Mouse (Mus musculus) midbrain, postnatal 0 days (tissue): ENCODE measurements around the gene Eef1a2. TPM values are rescaled to one million over a fixed set of nuclear protein-coding genes. Genes with fewer than 3 reads are reported as not detected.

Experiments used
- ATAC-seq: fragments of 200-750 bp; cut with Nextera tagmentation; 2 replicates; pipeline ENCODE4 v1.8.0; 2017; ENCODE audit warnings: moderate number of reproducible peaks, mild to moderate bottlenecking, moderate TSS enrichment, moderate library complexity; ENCODE audit not compliant: low FRiP score
- DNase-seq: peaks from one replicate; pipeline ENCODE4 v3.0.0-alpha.2; 2015; ENCODE audit warnings: low spot score
- H3K27ac ChIP-seq: fragments of 300-500 bp; sonication (generic); 2 replicates; pipeline ENCODE4 v1.5.1; 2014; ENCODE audit warnings: low read depth, mild to moderate bottlenecking, low read length, mixed read lengths
- H3K27me3 ChIP-seq: fragments of 300-500 bp; sonication (generic); 2 replicates; pipeline ENCODE4 v1.6.1; 2014; ENCODE audit warnings: low read length, control low read depth, mixed read lengths; ENCODE audit not compliant: insufficient read depth
- H3K36me3 ChIP-seq: fragments of 300-500 bp; sonication (generic); 2 replicates; pipeline ENCODE4 v1.6.1; 2014; ENCODE audit warnings: low read length, control low read depth, mixed read lengths; ENCODE audit not compliant: insufficient read depth
- H3K4me1 ChIP-seq: fragments of 300-500 bp; sonication (generic); 2 replicates; pipeline ENCODE4 v1.6.1; 2014; ENCODE audit warnings: mild to moderate bottlenecking, control low read depth, antibody characterized with exemption, low read length, mixed read lengths; ENCODE audit not compliant: insufficient read depth
- H3K4me2 ChIP-seq: fragments of 300-500 bp; sonication (generic); 2 replicates; pipeline ENCODE4 v1.6.1; 2014; ENCODE audit warnings: low read depth, mild to moderate bottlenecking, low read length, mixed read lengths; ENCODE audit not compliant: poor library complexity, severe bottlenecking
- H3K4me3 ChIP-seq: fragments of 300-500 bp; sonication (generic); 2 replicates; pipeline ENCODE4 v1.5.1; 2014; ENCODE audit warnings: low read depth, mild to moderate bottlenecking, low read length, moderate library complexity
- H3K9ac ChIP-seq: fragments of 300-500 bp; sonication (generic); replicated peaks from 2 replicates; pipeline ENCODE4 v1.6.1; 2014; ENCODE audit warnings: mild to moderate bottlenecking, low read length, moderate library complexity, mixed read lengths; ENCODE audit not compliant: poor library complexity, severe bottlenecking
- H3K9me3 ChIP-seq: fragments of 300-500 bp; sonication (generic); 2 replicates; pipeline ENCODE4 v1.6.1; 2016; ENCODE audit warnings: low read length, control low read depth
- CTCF ChIP-seq: IDR thresholded peaks from 2 replicates; pipeline ENCODE4 v1.5.1; 2016; ENCODE audit warnings: antibody characterized with exemption, mild to moderate bottlenecking
- WGBS: fragments of 180-500 bp; shearing (Covaris S2); extraction: QIAGEN DNeasy Blood & Tissue Kit; methylation state at CpG from one replicate; pipeline ENCODE4 v1.1.7; 2014; 5-methylcytosine and 5-hydroxymethylcytosine counted together
- polyA plus RNA-seq: library from polyadenylated mRNA; unstranded; fragments of >200 nt; fragmentation: Nextera tagmentation; extraction: Ambion mirVana; gene quantifications from 2 replicates; pipeline ENCODE4 v1.2.1, GENCODE M21; 2015
- total RNA-seq: library from RNA; depleted of rRNA; stranded (reverse); fragments of >200 nt; gene quantifications from 2 replicates; pipeline ENCODE4 v1.2.3, GENCODE M21; 2014; rRNA removed

Eef1a2 gene
- total and polyA plus RNA-seq, 2 experiments from 2014 or later = 23.3 to 367 TPM

GRCm38 (mm10) chr2:181113762-181114361 is 43.0 kb downstream of the Eef1a2 start:
- Histone ChIP-seq H3K27me3 (no peaks in the 10 kb centered on the region), H3K9ac (peak overlapping the region; percentile 13; the same call in 1 of the 2 replicates), H3K4me1 (peaks cover 6% of the 10 kb centered on the region), H3K9me3 (no peaks in the 10 kb centered on the region), H3K36me3 (peaks cover 20% of the 10 kb centered on the region), H3K4me3 (no peak overlapping the region), H3K4me2 (no peak overlapping the region), H3K27ac (no peak overlapping the region)
- TF ChIP-seq CTCF = no peak
- ATAC-seq (no peak), DNase-seq (no peak)
- WGBS = 39% methylated on average over 8 of the region's 8 CpGs

- peaks cover 24% of the 10 kb centered on the region for H3K36me3 ChIP-seq
- H3K4me2 ChIP-seq = no peak overlapping the region
- no peaks in the 10 kb centered on the region for H3K9me3 ChIP-seq
- peak; percentile 42 for TF ChIP-seq CTCF
- ATAC-seq (no peak), DNase-seq (no peak)
- no peaks in the 10 kb centered on the region for H3K27me3 ChIP-seq
- H3K4me1 ChIP-seq = peaks cover 3% of the 10 kb centered on the region; the same call in 1 of the 2 replicates
- no peak overlapping the region for H3K27ac ChIP-seq
- no peak overlapping the region for H3K4me3 ChIP-seq
- 100% methylated on average over 1 of the region's 1 CpGs for WGBS
- no peak overlapping the region for H3K9ac ChIP-seq
Observed at GRCm38 (mm10) chr2:181111665-181112064, 45.1 kb downstream of the Eef1a2 start.

- Histone ChIP-seq H3K4me1 (no peaks in the 10 kb centered on the region), H3K9me3 (no peaks in the 10 kb centered on the region), H3K4me2 (no peak overlapping the region), H3K9ac (no peak overlapping the region), H3K36me3 (peaks cover 9% of the 10 kb centered on the region), H3K27me3 (no peaks in the 10 kb centered on the region), H3K27ac (no peak overlapping the region), H3K4me3 (no peak overlapping the region)
- ATAC-seq (no peak), DNase-seq (no peak)
- WGBS = 62% methylated on average over 2 of the region's 2 CpGs
- peak; percentile 54 for TF ChIP-seq CTCF
Observed at GRCm38 (mm10) chr2:181104111-181104510, 52.7 kb downstream of the Eef1a2 start.

GRCm38 (mm10) chr2:181102161-181102560 is 54.7 kb downstream of the Eef1a2 start:
- no peaks in the 10 kb centered on the region for H3K4me1 ChIP-seq
- WGBS = 11% methylated on average over 2 of the region's 2 CpGs
- no peak overlapping the region for H3K4me2 ChIP-seq
- no peaks in the 10 kb centered on the region for H3K27me3 ChIP-seq
- no peak overlapping the region for H3K27ac ChIP-seq
- DNase-seq (no peak), ATAC-seq (no peak)
- no peaks in the 10 kb centered on the region for H3K9me3 ChIP-seq
- 0 out of 2 replicates have a peak, but pooled peaks cover 3% of the 10 kb centered on the region for H3K36me3 ChIP-seq
- no peak overlapping the region for H3K9ac ChIP-seq
- TF ChIP-seq CTCF = no peak
- no peak overlapping the region for H3K4me3 ChIP-seq

GRCm38 (mm10) chr2:181101626-181102025 is 55.2 kb downstream of the Eef1a2 start:
- H3K9me3 ChIP-seq = no peaks in the 10 kb centered on the region
- TF ChIP-seq CTCF = no peak
- 56% methylated on average over 1 of the region's 1 CpGs for WGBS
- H3K4me1 ChIP-seq = no peaks in the 10 kb centered on the region
- H3K4me3 ChIP-seq = no peak overlapping the region
- no peak overlapping the region for H3K4me2 ChIP-seq
- ATAC-seq (no peak), DNase-seq (no peak)
- H3K9ac ChIP-seq = no peak overlapping the region
- H3K27me3 ChIP-seq = no peaks in the 10 kb centered on the region
- H3K27ac ChIP-seq = no peak overlapping the region
- peaks cover 9% of the 10 kb centered on the region; the same call in 1 of the 2 replicates for H3K36me3 ChIP-seq

GRCm38 (mm10) chr2:181100087-181100486 is 56.7 kb downstream of the Eef1a2 start:
- Histone ChIP-seq H3K4me3 (no peak overlapping the region), H3K9ac (no peak overlapping the region), H3K27me3 (no peaks in the 10 kb centered on the region), H3K4me2 (no peak overlapping the region), H3K36me3 (peaks cover 12% of the 10 kb centered on the region), H3K4me1 (no peaks in the 10 kb centered on the region), H3K9me3 (no peaks in the 10 kb centered on the region), H3K27ac (no peak overlapping the region)
- ATAC-seq = no peak
- TF ChIP-seq CTCF = no peak
- WGBS = 89% methylated on average over 2 of the region's 2 CpGs
- DNase-seq = no peak

Other genes starting within 250 kb of the Eef1a2 start
- gene Ythdf1, start 236.1 kb downstream of the Eef1a2 start, total RNA-seq = 32.2 and 38.9 TPM in 2 replicates
- gene Ythdf1, start 236.1 kb downstream of the Eef1a2 start, polyA plus RNA-seq = 50.1 and 56.6 TPM in 2 replicates
- not detected in 2 replicates for gene Birc7, start 228.0 kb downstream of the Eef1a2 start, total RNA-seq
- 0.10 and 0.28 TPM in 2 replicates for gene Birc7, start 228.0 kb downstream of the Eef1a2 start, polyA plus RNA-seq
- gene Nkain4, start 202.3 kb downstream of the Eef1a2 start, total RNA-seq = 40.4 and 59.5 TPM in 2 replicates
- 95.5 and 111 TPM in 2 replicates for gene Nkain4, start 202.3 kb downstream of the Eef1a2 start, polyA plus RNA-seq
- 94.1 and 123 TPM in 2 replicates for gene Arfgap1, start 189.8 kb downstream of the Eef1a2 start, total RNA-seq
- gene Arfgap1, start 189.8 kb downstream of the Eef1a2 start, polyA plus RNA-seq = 124 and 132 TPM in 2 replicates
- 0.44 and 0.52 TPM in 2 replicates for gene Col20a1, start 170.5 kb downstream of the Eef1a2 start, total RNA-seq
- gene Col20a1, start 170.5 kb downstream of the Eef1a2 start, polyA plus RNA-seq = 0.13 and 0.14 TPM in 2 replicates
- gene Chrna4, start 113.5 kb downstream of the Eef1a2 start, total RNA-seq = 53.9 and 58.7 TPM in 2 replicates
- gene Chrna4, start 113.5 kb downstream of the Eef1a2 start, polyA plus RNA-seq = 43.6 and 47.8 TPM in 2 replicates
- gene Kcnq2, start 21.7 kb downstream of the Eef1a2 start, total RNA-seq = 134 and 162 TPM in 2 replicates
- 33.8 and 40.6 TPM in 2 replicates for gene Kcnq2, start 21.7 kb downstream of the Eef1a2 start, polyA plus RNA-seq
- gene Ppdpf, start 30.2 kb upstream of the Eef1a2 start, total RNA-seq = 268 and 323 TPM in 2 replicates
- 365 and 367 TPM in 2 replicates for gene Ppdpf, start 30.2 kb upstream of the Eef1a2 start, polyA plus RNA-seq
- gene Ptk6, start 45.8 kb upstream of the Eef1a2 start, total RNA-seq = 0.09 TPM in 1 of 2 replicates, not detected in the other
- gene Ptk6, start 45.8 kb upstream of the Eef1a2 start, polyA plus RNA-seq = not detected in 2 replicates
- 0.11 TPM in 1 of 2 replicates, not detected in the other for gene Srms, start 56.2 kb upstream of the Eef1a2 start, total RNA-seq
- gene Srms, start 56.2 kb upstream of the Eef1a2 start, polyA plus RNA-seq = 0.10 and 0.21 TPM in 2 replicates
- gene Fndc11, start 63.0 kb upstream of the Eef1a2 start, total RNA-seq = 0.55 TPM in 1 of 2 replicates, not detected in the other
- gene Fndc11, start 63.0 kb upstream of the Eef1a2 start, polyA plus RNA-seq = 0.26 and 0.48 TPM in 2 replicates
- gene Helz2, start 85.0 kb upstream of the Eef1a2 start, total RNA-seq = 2.9 and 3.7 TPM in 2 replicates
- gene Helz2, start 85.0 kb upstream of the Eef1a2 start, polyA plus RNA-seq = 0.15 and 0.16 TPM in 2 replicates
- gene Gmeb2, start 131.0 kb upstream of the Eef1a2 start, total RNA-seq = 16.0 and 17.4 TPM in 2 replicates
- gene Gmeb2, start 131.0 kb upstream of the Eef1a2 start, polyA plus RNA-seq = 8.6 and 9.2 TPM in 2 replicates
- gene Stmn3, start 157.5 kb upstream of the Eef1a2 start, total RNA-seq = 1,320 and 1,471 TPM in 2 replicates
- 1,883 and 2,098 TPM in 2 replicates for gene Stmn3, start 157.5 kb upstream of the Eef1a2 start, polyA plus RNA-seq
- 46.6 and 59.4 TPM in 2 replicates for gene Rtel1, start 162.7 kb upstream of the Eef1a2 start, total RNA-seq
- 26.5 and 27.4 TPM in 2 replicates for gene Rtel1, start 162.7 kb upstream of the Eef1a2 start, polyA plus RNA-seq
- gene Zgpat, start 207.9 kb upstream of the Eef1a2 start, total RNA-seq = 79.2 and 102 TPM in 2 replicates
- gene Zgpat, start 207.9 kb upstream of the Eef1a2 start, polyA plus RNA-seq = 44.3 and 48.8 TPM in 2 replicates
- gene Arfrp1, start 208.4 kb upstream of the Eef1a2 start, total RNA-seq = 25.4 and 27.2 TPM in 2 replicates
- 72.1 and 77.1 TPM in 2 replicates for gene Arfrp1, start 208.4 kb upstream of the Eef1a2 start, polyA plus RNA-seq
- gene Lime1, start 223.1 kb upstream of the Eef1a2 start, total RNA-seq = 36.4 and 44.8 TPM in 2 replicates
- 30.3 and 32.4 TPM in 2 replicates for gene Lime1, start 223.1 kb upstream of the Eef1a2 start, polyA plus RNA-seq